Mouse (Mus musculus) gastrocnemius, adult 2 months (tissue): ENCODE measurements around the gene Acot9. TPM values are rescaled to one million over a fixed set of nuclear protein-coding genes. Genes with fewer than 3 reads are reported as not detected.

Experiments used
- DNase-seq: peaks from one replicate; pipeline ENCODE4 v3.0.0; 2022
- H3K27ac ChIP-seq: fragments of 200-600 bp; 2 replicates; pipeline ENCODE4 v1.8.1; 2022; ENCODE audit warnings: mild to moderate bottlenecking
- H3K4me3 ChIP-seq: fragments of 200-600 bp; 2 replicates; pipeline ENCODE4 v1.8.1; 2022; ENCODE audit warnings: mild to moderate bottlenecking, moderate library complexity
- CTCF ChIP-seq: fragments of 200-600 bp; IDR thresholded peaks from 2 replicates; pipeline ENCODE4 v1.8.1; 2022; ENCODE audit warnings: antibody characterized with exemption, mild to moderate bottlenecking, moderate library complexity
- intact Hi-C: fragments of 180-260 bp; cut with DNase I; formaldehyde crosslinking; loops from one replicate; pipeline ENCODE4 v1.15.1; 2025
- long read RNA-seq, 2 experiments: library from polyadenylated mRNA; stranded (forward); transcript quantifications; one replicate each; pipeline ENCODE4 v2.0.0; 2021
- total RNA-seq, 2 experiments: library from RNA; stranded (reverse); gene quantifications; 2 replicates each; pipeline ENCODE4 v1.2.3; 2021

Gene Acot9
- 10 to 100 TPM; 17.1 to 18.4 TPM for total RNA-seq
- long read RNA-seq, experiment 1, transcript Acot9-201 (15 exons, 1,752 nt): major isoform, 29 of 32 reads
- long read RNA-seq, experiment 1, partial matches to known transcripts: 0 of 32 reads
- long read RNA-seq, experiment 1, other reads (novel, unspliced or antisense): 3 of 32 reads
- long read RNA-seq, experiment 2, transcript Acot9-201 (15 exons, 1,752 nt): major isoform, 19 of 21 reads
- long read RNA-seq, experiment 2, partial matches to known transcripts: 1 of 21 reads
- long read RNA-seq, experiment 2, other reads (novel, unspliced or antisense): 1 of 21 reads

DNA sequence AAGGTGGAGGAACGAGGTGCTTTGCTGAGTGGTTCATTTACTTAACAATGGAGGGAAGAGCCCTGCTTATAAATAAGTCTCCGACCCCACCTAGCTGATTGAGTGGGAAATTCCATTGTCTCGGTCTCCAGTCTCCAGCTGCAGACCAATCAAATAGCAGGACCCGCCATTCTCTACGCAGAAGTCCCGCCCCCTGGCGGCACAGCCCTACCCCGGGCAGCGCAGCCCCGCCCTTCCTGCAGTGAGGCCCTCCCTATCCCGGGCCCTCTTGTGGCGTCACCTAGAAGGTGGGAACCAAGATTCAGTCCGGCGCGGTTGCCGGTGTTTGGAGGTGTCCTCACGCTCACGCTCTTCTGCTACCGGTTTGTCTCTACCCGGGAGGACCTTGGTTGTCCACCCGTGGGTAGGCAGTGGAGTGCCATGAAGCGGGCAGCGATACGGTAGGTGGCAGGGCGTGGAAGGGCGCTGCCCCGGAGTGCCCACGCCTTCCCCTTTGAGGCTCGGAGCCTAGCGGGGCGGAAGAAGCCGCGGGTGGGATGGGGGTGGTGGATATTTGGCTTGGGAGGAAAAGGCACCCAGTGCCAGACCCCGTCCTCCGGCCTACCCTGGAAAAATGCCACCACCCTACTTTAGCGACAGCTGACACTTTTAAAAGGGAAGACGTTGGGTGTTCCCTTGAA lies at the start of gene Acot9:
Gene Acot9 (plus strand): TSS at position 209 of the 680 bp plus-strand sequence.
- Histone ChIP-seq H3K27ac (peak within 1 kb of the TSS; percentile 96), H3K4me3 (peak within 1 kb of the TSS; percentile 74)
- peak; percentile 93 for DNase-seq
- TF ChIP-seq CTCF: peak; percentile 62
- intact Hi-C loops: loop anchor here (1.0 to 2.0 kb wide), 3 partner anchors 42 to 118 kb away; partner anchors contain the start of gene Sat1

DNA sequence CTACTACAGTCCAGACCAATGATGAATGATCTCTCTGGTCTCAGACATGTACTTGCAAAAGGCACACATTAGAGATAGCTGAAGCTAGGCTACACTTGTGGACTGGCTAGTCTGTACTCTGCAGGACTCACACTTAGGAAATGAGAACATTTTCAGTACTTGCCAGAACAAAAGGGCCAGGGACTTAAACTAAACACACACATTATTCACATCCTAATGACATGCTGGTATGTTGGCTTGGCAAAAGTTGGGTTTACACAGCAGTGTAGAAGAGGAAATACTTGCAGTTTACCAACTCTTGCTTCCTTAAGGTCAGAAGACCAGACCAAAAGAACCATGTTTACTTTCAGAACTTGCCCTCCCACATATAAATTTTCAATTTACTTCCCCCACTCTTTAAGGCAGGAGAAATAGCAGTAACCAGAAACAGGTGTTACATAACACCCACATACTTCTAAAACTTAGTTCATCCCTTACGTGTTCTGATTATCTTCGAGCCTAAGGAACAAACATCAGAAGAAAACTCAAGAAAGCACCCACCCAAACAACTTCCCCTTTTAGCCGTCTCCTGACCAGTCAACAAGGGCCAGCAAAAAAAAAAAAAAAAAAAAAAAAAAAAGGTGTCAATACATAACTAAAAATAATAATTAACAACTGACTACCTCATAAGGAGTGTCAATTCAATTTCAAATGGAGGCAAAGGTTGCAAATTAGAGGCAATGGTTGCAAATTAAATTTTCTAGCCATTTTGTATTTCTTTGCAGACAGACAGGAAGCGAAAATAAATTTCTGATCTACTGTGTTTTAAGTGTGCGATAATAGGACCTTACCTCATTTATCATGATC lies 47.7 kb upstream of the Acot9 start:
- Histone ChIP-seq H3K4me3 (peak overlapping the region; percentile 86), H3K27ac (peak overlapping the region; percentile 93)
- intact Hi-C loops: loop anchor here (5.0 to 10.0 kb wide), 2 partner anchors 72 to 90 kb away; no protein-coding TSS in a partner anchor
- no peak for DNase-seq
- no peak for TF ChIP-seq CTCF

GRCm38 (mm10) chrX:155215501-155216248 lies 46.6 kb upstream of the Acot9 start:
- DNase-seq: peak; percentile 68

GRCm38 (mm10) chrX:155216271-155216670 lies 46.0 kb upstream of the Acot9 start, which contains the start of gene Sat1:
TSS of gene Sat1 (minus strand) at chrX:155216449.
- peak; percentile 95 for DNase-seq
- peak within 1 kb of the TSS; percentile 93 for H3K27ac ChIP-seq
- intact Hi-C loops: loop anchor here (1.0 to 10.0 kb wide), 3 partner anchors 46 to 89 kb away; partner anchors contain the start of gene Acot9

More at GRCm38 (mm10) chrX:155215501-155216248, 46.6 kb upstream of the Acot9 start:
- peak overlapping the region; percentile 86 for H3K4me3 ChIP-seq
- TF ChIP-seq CTCF: no peak
- H3K27ac ChIP-seq: peak overlapping the region; percentile 93
- intact Hi-C loops: loop anchor here (1.0 to 10.0 kb wide), 3 partner anchors 47 to 89 kb away; partner anchors contain the start of gene Acot9

GRCm38 (mm10) chrX:155218277-155218676 lies 44.0 kb upstream of the Acot9 start:
- no peak for DNase-seq
- H3K27ac ChIP-seq: no peak overlapping the region
- TF ChIP-seq CTCF: no peak
- no peak overlapping the region for H3K4me3 ChIP-seq
- intact Hi-C loops: loop anchor here (5.0 to 10.0 kb wide), 2 partner anchors 76 to 87 kb away; no protein-coding TSS in a partner anchor

More at GRCm38 (mm10) chrX:155216271-155216670, 46.0 kb upstream of the Acot9 start, which contains the start of gene Sat1:
- TF ChIP-seq CTCF: peak; percentile 74
- H3K4me3 ChIP-seq: peak within 1 kb of the TSS; percentile 86

- no peak for DNase-seq
- Histone ChIP-seq H3K4me3 (no peak overlapping the region), H3K27ac (no peak overlapping the region)
- intact Hi-C loops: no loop called here
- no peak for TF ChIP-seq CTCF
Observed at GRCm38 (mm10) chrX:155256856-155257255, 5.4 kb upstream of the Acot9 start.

- TF ChIP-seq CTCF: no peak
- intact Hi-C loops: loop anchor here (1.0 to 2.0 kb wide), 3 partner anchors 42 to 118 kb away; partner anchors contain the start of gene Sat1
- H3K27ac ChIP-seq: peak overlapping the region; percentile 96
- H3K4me3 ChIP-seq: peak overlapping the region; percentile 74
- no peak for DNase-seq
Observed at GRCm38 (mm10) chrX:155262915-155263252, 641 bp downstream of the Acot9 start.

DNA sequence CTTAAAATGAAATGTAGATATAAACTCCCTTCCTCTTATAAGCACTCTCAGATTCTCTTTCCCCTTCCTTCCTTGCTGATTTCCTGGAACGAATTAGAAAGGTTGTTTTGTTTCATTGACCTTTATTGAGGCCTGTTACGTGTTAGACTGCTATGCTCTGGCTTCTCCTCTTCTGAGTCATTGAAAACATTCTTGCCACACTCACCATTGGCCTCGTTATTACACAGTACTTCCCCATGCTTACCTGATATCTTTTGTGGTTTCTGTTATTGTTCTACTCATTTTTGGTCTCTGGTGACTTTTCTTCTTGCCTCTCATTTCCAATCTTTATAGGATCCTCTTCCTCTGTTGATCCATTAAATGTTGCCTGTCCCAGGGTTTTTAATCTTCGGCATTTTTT lies 16.2 kb downstream of the Acot9 start:
- no peak for DNase-seq
- H3K27ac ChIP-seq: no peak overlapping the region
- no peak for TF ChIP-seq CTCF
- intact Hi-C loops: no loop called here
- no peak overlapping the region for H3K4me3 ChIP-seq

GRCm38 (mm10) chrX:155280427-155281044 lies 18.3 kb downstream of the Acot9 start:
- no peak for DNase-seq
- no peak overlapping the region for H3K27ac ChIP-seq
- TF ChIP-seq CTCF: no peak
- intact Hi-C loops: no loop called here
- no peak overlapping the region for H3K4me3 ChIP-seq

DNA sequence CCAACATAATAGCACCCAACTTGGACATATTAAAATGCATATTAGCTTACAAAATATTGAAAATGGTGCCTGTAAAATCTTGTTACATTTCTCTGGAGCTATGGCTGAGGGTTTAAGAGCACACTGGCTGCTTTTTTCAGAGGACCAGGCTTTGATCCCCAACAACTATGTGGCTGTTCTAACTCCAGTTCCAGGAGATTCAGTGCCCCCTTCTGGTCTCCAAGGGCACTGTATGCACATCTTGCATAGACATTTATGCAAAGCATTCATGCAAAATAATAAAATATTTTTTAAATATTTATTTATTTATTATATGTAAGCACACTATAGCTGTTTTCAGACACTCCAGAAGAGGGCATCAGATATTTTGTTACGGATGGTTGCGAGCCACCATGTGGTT lies 44.1 kb downstream of the Acot9 start:
- intact Hi-C loops: loop anchor here (10.0 kb wide), 1 partner anchor 92 kb away; the partner anchor contains the start of gene Sat1
- TF ChIP-seq CTCF: peak; percentile 32; the same call in 1 of the 2 replicates
- DNase-seq: no peak
- Histone ChIP-seq H3K4me3 (no peak overlapping the region), H3K27ac (no peak overlapping the region)

GRCm38 (mm10) chrX:155318005-155318404 lies 55.8 kb downstream of the Acot9 start:
- TF ChIP-seq CTCF: peak; percentile 71
- no peak overlapping the region for H3K4me3 ChIP-seq
- no peak overlapping the region for H3K27ac ChIP-seq
- DNase-seq: peak; percentile 27
- intact Hi-C loops: loop anchor here (5.0 kb wide), 1 partner anchor 221 kb away; no protein-coding TSS in a partner anchor
